9 mouse cellular contexts compared by ENCODE assay signal in the genomic region with DNA sequence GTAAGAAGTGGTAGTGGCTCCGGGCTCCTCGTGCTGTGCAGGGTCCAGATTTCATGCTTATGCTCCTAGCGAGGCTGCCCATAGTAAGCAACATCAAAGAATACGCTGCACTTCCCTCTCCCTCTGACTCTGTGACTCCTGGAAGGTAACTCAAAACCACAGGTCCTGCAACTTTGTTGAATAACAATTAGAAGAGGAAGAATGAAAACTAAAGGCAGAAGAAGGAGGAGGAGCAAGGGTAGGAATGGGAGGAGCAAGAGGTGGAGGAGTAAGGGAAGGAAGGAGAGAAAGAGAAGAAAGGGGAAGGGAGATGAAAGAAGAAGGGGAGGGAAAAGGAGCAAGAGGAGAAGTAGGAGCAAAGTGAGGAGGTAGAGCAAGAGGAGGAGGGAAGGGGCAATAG. TPM values are rescaled to one million over a fixed set of nuclear protein-coding genes. Genes with fewer than 3 reads are reported as not detected.
A peak's percentile ranks its signal among the peaks of the same experiment; 100 is the strongest.
DNase-seq lines count a peak whose midpoint lies in the region; ATAC-seq lines count a peak whose summit lies in the region.
"Had no signal": no experiment of that assay in that cellular context is flagged by ENCODE, and none has a peak within 500 bp of the region (broad histone marks: within the 10 kb centered on the region; RNA-seq: fewer than 3 reads in every experiment).

A gene (plus strand): TSS at position 363 of the 400 bp plus-strand sequence.

- H3K36me3 ChIP-seq in embryonic facial prominence, embryonic 12.5 days: no peaks in the 10 kb centered on the region
- no peaks in the 10 kb centered on the region for H3K36me3 ChIP-seq in liver, embryonic 13.5 days
- H3K36me3 ChIP-seq: heart, embryonic 13.5 days had no signal

- H3K4me2 ChIP-seq in embryonic facial prominence, embryonic 12.5 days (replicated peaks): no peak within 1 kb of the TSS
- peak within 1 kb of the TSS; percentile 35 for H3K4me2 ChIP-seq in liver, embryonic 13.5 days
- H3K4me2 ChIP-seq: heart, embryonic 13.5 days had no signal

- peaks cover 6% of the 10 kb centered on the region for H3K4me1 ChIP-seq in embryonic facial prominence, embryonic 12.5 days
- peaks cover 21% of the 10 kb centered on the region for H3K4me1 ChIP-seq in liver, embryonic 13.5 days (replicated peaks)
- H3K4me1 ChIP-seq: heart, embryonic 13.5 days had no signal

- no peak for ATAC-seq in embryonic facial prominence, embryonic 12.5 days (ENCODE audit: insufficient number of reproducible peaks, insufficient read depth, low FRiP score, low TSS enrichment)
- no peak for ATAC-seq in liver, embryonic 13.5 days (ENCODE audit: low read depth)
- ATAC-seq in inflammation-experienced regulatory T-cells, adult 6 months: no peak

- no peak within 1 kb of the TSS for H3K9ac ChIP-seq in embryonic facial prominence, embryonic 12.5 days
- H3K9ac ChIP-seq in liver, embryonic 13.5 days: no peak within 1 kb of the TSS
- H3K9ac ChIP-seq: heart, embryonic 13.5 days had no signal

- no peak for DNase-seq in adrenal gland, adult 2 months
- no peak for DNase-seq in adrenal gland, adult (ENCODE audit: inconsistent age in 2 of 2, low spot score in 1 of 2)
- no peak for DNase-seq in layer of hippocampus, adult 8-10 months (ENCODE audit: low spot score in 2 of 2)
- no peak for DNase-seq in layer of hippocampus, adult 11-12 months (ENCODE audit: low spot score)
- no peak for DNase-seq in liver, embryonic 13.5 days
- DNase-seq in urinary bladder, postnatal 14 days (ENCODE audit: low spot score): no peak

- H3K27me3 ChIP-seq in embryonic facial prominence, embryonic 12.5 days: no peaks in the 10 kb centered on the region
- no peaks in the 10 kb centered on the region for H3K27me3 ChIP-seq in liver, embryonic 13.5 days
- H3K27me3 ChIP-seq: heart, embryonic 13.5 days had no signal

- peak within 1 kb of the TSS; percentile 17; the same call in 1 of the 2 replicates for H3K27ac ChIP-seq in embryonic facial prominence, embryonic 12.5 days
- no peak within 1 kb of the TSS for H3K27ac ChIP-seq in liver, embryonic 13.5 days
- H3K27ac ChIP-seq: heart, embryonic 13.5 days had no signal

- no peaks in the 10 kb centered on the region for H3K9me3 ChIP-seq in embryonic facial prominence, embryonic 12.5 days
- 0 out of 2 replicates have a peak, but pooled peaks cover 2% of the 10 kb centered on the region for H3K9me3 ChIP-seq in liver, embryonic 13.5 days (replicated peaks)
- H3K9me3 ChIP-seq: heart, embryonic 13.5 days had no signal

- WGBS in embryonic facial prominence, embryonic 12.5 days: 29% methylated on average over 4 of the region's 4 CpGs
- 26% methylated on average over 4 of the region's 4 CpGs for WGBS in liver, embryonic 13.5 days (ENCODE audit: insufficient replicate concordance)

- no peak within 1 kb of the TSS for H3K4me3 ChIP-seq in embryonic facial prominence, embryonic 12.5 days
- peak within 1 kb of the TSS; percentile 30 for H3K4me3 ChIP-seq in liver, embryonic 13.5 days (replicated peaks)
- H3K4me3 ChIP-seq: heart, embryonic 13.5 days had no signal

RNA-seq across cellular contexts. Expression of the gene that starts here (rescaled TPM):
- 10 to 100 TPM; 22.8 to 27.0 TPM for total RNA-seq in adrenal gland, adult 2 months (2021)
- polyA plus RNA-seq in adrenal gland, adult 2 months (2012; rRNA removed): 9.0 and 9.1 TPM in 2 replicates
- 10 to 100 TPM; 10.3 to 19.4 (median 11.9) TPM for total RNA-seq in layer of hippocampus, adult 8-10 months (2022)
- 8.5 and 13.1 TPM in 2 replicates for polyA plus RNA-seq in embryonic facial prominence, embryonic 12.5 days (2016; fragmentation: Nextera tagmentation; extraction: Ambion mirVana)
- polyA plus RNA-seq in liver, embryonic 13.5 days (2015; fragmentation: Nextera tagmentation; extraction: Ambion mirVana): 22.5 and 24.7 TPM in 2 replicates
- polyA plus RNA-seq in inflammation-experienced regulatory T-cells, adult 6 months (2017; shearing (Covaris generic)): 1 to 10 TPM in 2 of 3 experiments, not detected in 1; 2.0 to 4.7 TPM
